Comparison of ENCODE assay signal across 12 mouse cellular contexts in genomic region chr3:58487999-58488775, GRCm38 (mm10). TPM values are rescaled to one million over a fixed set of nuclear protein-coding genes. Genes with fewer than 3 reads are reported as not detected.
A peak's percentile ranks its signal among the peaks of the same experiment; 100 is the strongest.
DNase-seq lines count a peak whose midpoint lies in the region; ATAC-seq and TF ChIP-seq lines count a peak whose summit lies in the region.
"Had no signal": no experiment of that assay in that cellular context is flagged by ENCODE, and none has a peak within 500 bp of the region (broad histone marks: within the 10 kb centered on the region; RNA-seq: fewer than 3 reads in every experiment).

No protein-coding gene starts in this region.

- no peak for TF ChIP-seq EP300 in heart, adult 2 months (IDR thresholded peaks at IDR 0.05; ENCODE audit: insufficient read depth, low read depth, low read length)
- TF ChIP-seq EP300 in stomach, postnatal 0 days (optimal IDR thresholded peaks at IDR 0.05): no peak

- peak; percentile 73 for TF ChIP-seq CTCF in heart, adult 2 months (IDR thresholded peaks at IDR 0.05)
- TF ChIP-seq CTCF in midbrain, postnatal 0 days (IDR thresholded peaks at IDR 0.05): peak; percentile 24; the same call in 1 of the 2 replicates
- TF ChIP-seq CTCF in bone marrow, adult 2 months (IDR thresholded peaks at IDR 0.05; ENCODE audit: control insufficient read depth, insufficient read depth, low read length): no peak
- peak; percentile 54 for TF ChIP-seq CTCF in stomach, postnatal 0 days (IDR thresholded peaks at IDR 0.05; ENCODE audit: low read depth)

- WGBS in heart, adult 2 months: 56% methylated on average over 7 of the region's 8 CpGs
- WGBS in midbrain, postnatal 0 days: 71% methylated on average over 8 of the region's 8 CpGs
- 80% methylated on average over 6 of the region's 8 CpGs for WGBS in midbrain, embryonic 10.5 days
- WGBS in bone marrow, adult 2 months: 16% methylated on average over 8 of the region's 8 CpGs
- 70% methylated on average over 8 of the region's 8 CpGs for WGBS in stomach, postnatal 0 days

- intact Hi-C loops in heart, adult 2 months (cut with DNase I): loop anchor here (1.0 kb wide), 2 partner anchors 72 to 325 kb away; no protein-coding TSS in a partner anchor
- intact Hi-C loops in heart, postnatal 36 days (cut with DNase I): loop anchor here (1.0 kb wide), 1 partner anchor 324 kb away; no protein-coding TSS in a partner anchor

- TF ChIP-seq POLR2A in heart, adult 2 months (IDR thresholded peaks at IDR 0.05; ENCODE audit: insufficient read depth, low read depth, low read length): no peak
- no peak for TF ChIP-seq POLR2A in bone marrow, adult 2 months (IDR thresholded peaks at IDR 0.05; ENCODE audit: borderline replicate concordance, control insufficient read depth, low read depth, low read length)

- ATAC-seq in midbrain, postnatal 0 days (ENCODE audit: low FRiP score): no peak
- no peak for ATAC-seq in stomach, postnatal 0 days (ENCODE audit: low FRiP score, low TSS enrichment)

- H3K4me3 ChIP-seq in heart, adult 2 months: no peak overlapping the region
- H3K4me3 ChIP-seq in midbrain, postnatal 0 days (ENCODE audit: low read depth, low read length): no peak overlapping the region
- H3K4me3 ChIP-seq in midbrain, embryonic 10.5 days: no peak overlapping the region
- peak overlapping the region; percentile 32 for H3K4me3 ChIP-seq in bone marrow, adult 2 months (replicated peaks; ENCODE audit: control insufficient read depth, low read depth, low read length)
- no peak overlapping the region for H3K4me3 ChIP-seq in stomach, postnatal 0 days (ENCODE audit: low read depth, low read length)
- H3K4me3 ChIP-seq: embryonic facial prominence, embryonic 10.5 days; hindbrain, embryonic 15.5 days; neural tube, embryonic 15.5 days had no signal

- H3K9ac ChIP-seq in heart, adult 2 months (ENCODE audit: low read depth, low read length): no peak overlapping the region
- H3K9ac ChIP-seq in midbrain, postnatal 0 days (replicated peaks; ENCODE audit: low read length, poor library complexity, severe bottlenecking): no peak overlapping the region
- no peak overlapping the region for H3K9ac ChIP-seq in stomach, postnatal 0 days (ENCODE audit: low read length)
- H3K9ac ChIP-seq: hindbrain, embryonic 15.5 days; neural tube, embryonic 15.5 days had no signal

- no peaks in the 10 kb centered on the region for H3K36me3 ChIP-seq in heart, adult 2 months (ENCODE audit: control insufficient read depth, insufficient read depth, low read length)
- H3K36me3 ChIP-seq in midbrain, postnatal 0 days (ENCODE audit: insufficient read depth, low read length): no peaks in the 10 kb centered on the region
- no peaks in the 10 kb centered on the region for H3K36me3 ChIP-seq in midbrain, embryonic 10.5 days
- H3K36me3 ChIP-seq in stomach, postnatal 0 days (ENCODE audit: control insufficient read depth, insufficient read depth, low read length): no peaks in the 10 kb centered on the region
- H3K36me3 ChIP-seq: embryonic facial prominence, embryonic 10.5 days; hindbrain, embryonic 15.5 days; neural tube, embryonic 15.5 days had no signal

- H3K27ac ChIP-seq in heart, adult 2 months: no peak overlapping the region
- no peak overlapping the region for H3K27ac ChIP-seq in midbrain, postnatal 0 days (ENCODE audit: low read depth, low read length)
- H3K27ac ChIP-seq in midbrain, embryonic 10.5 days (replicated peaks): no peak overlapping the region
- H3K27ac ChIP-seq in bone marrow, adult 2 months (ENCODE audit: control insufficient read depth, insufficient read depth, low read depth, low read length, poor library complexity): no peak overlapping the region
- no peak overlapping the region for H3K27ac ChIP-seq in stomach, postnatal 0 days (replicated peaks)
- H3K27ac ChIP-seq: embryonic facial prominence, embryonic 10.5 days; hindbrain, embryonic 15.5 days; neural tube, embryonic 15.5 days had no signal

- no peak overlapping the region for H3K4me2 ChIP-seq in midbrain, postnatal 0 days (ENCODE audit: low read depth, low read length, poor library complexity, severe bottlenecking)
- no peak overlapping the region for H3K4me2 ChIP-seq in stomach, postnatal 0 days (replicated peaks; ENCODE audit: low read depth)
- H3K4me2 ChIP-seq: hindbrain, embryonic 15.5 days; neural tube, embryonic 15.5 days had no signal

- H3K9me3 ChIP-seq in midbrain, postnatal 0 days (ENCODE audit: low read length): no peaks in the 10 kb centered on the region
- no peaks in the 10 kb centered on the region for H3K9me3 ChIP-seq in midbrain, embryonic 10.5 days (replicated peaks)
- H3K9me3 ChIP-seq in stomach, postnatal 0 days (ENCODE audit: control insufficient read depth, low read length): no peaks in the 10 kb centered on the region
- H3K9me3 ChIP-seq: embryonic facial prominence, embryonic 10.5 days; hindbrain, embryonic 15.5 days; neural tube, embryonic 15.5 days had no signal

- no peak for DNase-seq in heart, adult 2 months
- DNase-seq in heart, postnatal 4 days: no peak
- DNase-seq in midbrain, postnatal 0 days (ENCODE audit: low spot score): no peak
- no peak for DNase-seq in midbrain, embryonic 10.5 days (ENCODE audit: low spot score)
- no peak for DNase-seq in stomach, postnatal 0 days (ENCODE audit: low spot score)
- no peak for DNase-seq in layer of hippocampus, adult 18-20 months (ENCODE audit: low spot score in 2 of 2)
- DNase-seq in heart, postnatal 36 days: no peak
- DNase-seq: midbrain, embryonic 14.5 days had no signal

- H3K27me3 ChIP-seq in heart, adult 2 months (ENCODE audit: control insufficient read depth, insufficient read depth, low read length): no peaks in the 10 kb centered on the region
- no peaks in the 10 kb centered on the region for H3K27me3 ChIP-seq in midbrain, postnatal 0 days (ENCODE audit: insufficient read depth, low read length)
- no peaks in the 10 kb centered on the region for H3K27me3 ChIP-seq in midbrain, embryonic 10.5 days (ENCODE audit: low read depth, poor library complexity, severe bottlenecking)
- no peaks in the 10 kb centered on the region for H3K27me3 ChIP-seq in stomach, postnatal 0 days (ENCODE audit: control insufficient read depth, insufficient read depth, low read length)
- H3K27me3 ChIP-seq: hindbrain, embryonic 15.5 days; neural tube, embryonic 15.5 days had no signal

- H3K4me1 ChIP-seq in heart, adult 2 months (ENCODE audit: control insufficient read depth, insufficient read depth, low read length): no peaks in the 10 kb centered on the region
- no peaks in the 10 kb centered on the region for H3K4me1 ChIP-seq in midbrain, postnatal 0 days (ENCODE audit: insufficient read depth, low read length)
- H3K4me1 ChIP-seq in midbrain, embryonic 10.5 days: no peaks in the 10 kb centered on the region
- H3K4me1 ChIP-seq in bone marrow, adult 2 months (ENCODE audit: control insufficient read depth, insufficient read depth, low read length): no peaks in the 10 kb centered on the region
- no peaks in the 10 kb centered on the region for H3K4me1 ChIP-seq in stomach, postnatal 0 days (replicated peaks; ENCODE audit: control insufficient read depth, insufficient read depth)
- H3K4me1 ChIP-seq: embryonic facial prominence, embryonic 10.5 days; hindbrain, embryonic 15.5 days; neural tube, embryonic 15.5 days had no signal

- H3K79me2 ChIP-seq in heart, adult 2 months (replicated peaks; ENCODE audit: control insufficient read depth, insufficient read depth, low read length): no peaks in the 10 kb centered on the region

RNA-seq across cellular contexts. Expression of gene Eif2a, which starts 37.4 kb away (rescaled TPM):
- 10 to 100 TPM; 32.0 to 42.0 TPM for total RNA-seq in heart, adult 2 months (2021)
- 9.3 and 27.5 TPM in 2 replicates for polyA plus RNA-seq in heart, adult 2 months (2012; rRNA removed)
- total RNA-seq in heart, postnatal 4 days (2021): 10 to 100 TPM; 40.9 to 42.8 TPM
- total RNA-seq in midbrain, postnatal 0 days (2014; rRNA removed): 45.5 and 50.9 TPM in 2 replicates
- 29.1 and 30.3 TPM in 2 replicates for polyA plus RNA-seq in midbrain, postnatal 0 days (2015; fragmentation: Nextera tagmentation; extraction: Ambion mirVana)
- polyA plus RNA-seq in midbrain, embryonic 10.5 days (2016; fragmentation: Nextera tagmentation; extraction: Ambion mirVana): 56.0 and 56.3 TPM in 2 replicates
- 21.5 and 34.5 TPM in 2 replicates for polyA plus RNA-seq in bone marrow, adult 2 months (2011; ENCODE audit: insufficient read depth, insufficient read length, low replicate concordance, missing spikeins)
- 28.4 and 29.7 TPM in 2 replicates for polyA plus RNA-seq in stomach, postnatal 0 days (2015; fragmentation: Nextera tagmentation; extraction: Ambion mirVana)
- total RNA-seq in layer of hippocampus, adult 18-20 months (2021): 10 to 100 TPM; 44.1 to 48.3 TPM
- total RNA-seq in heart, postnatal 36 days (2021): 10 to 100 TPM; 40.5 to 42.5 TPM

RNA-seq across cellular contexts. Expression of gene Serp1, which starts 37.5 kb away (rescaled TPM):
- 10 to 100 TPM; 12.2 to 12.3 TPM for total RNA-seq in heart, adult 2 months (2021)
- 6.8 and 9.0 TPM in 2 replicates for polyA plus RNA-seq in heart, adult 2 months (2012; rRNA removed)
- 10 to 100 TPM; 25.6 to 26.7 TPM for total RNA-seq in heart, postnatal 4 days (2021)
- 35.7 and 42.4 TPM in 2 replicates for total RNA-seq in midbrain, postnatal 0 days (2014; rRNA removed)
- 44.9 and 45.1 TPM in 2 replicates for polyA plus RNA-seq in midbrain, postnatal 0 days (2015; fragmentation: Nextera tagmentation; extraction: Ambion mirVana)
- polyA plus RNA-seq in midbrain, embryonic 10.5 days (2016; fragmentation: Nextera tagmentation; extraction: Ambion mirVana): 136 and 143 TPM in 2 replicates
- 23.7 and 30.7 TPM in 2 replicates for polyA plus RNA-seq in bone marrow, adult 2 months (2011; ENCODE audit: insufficient read depth, insufficient read length, low replicate concordance, missing spikeins)
- polyA plus RNA-seq in stomach, postnatal 0 days (2015; fragmentation: Nextera tagmentation; extraction: Ambion mirVana): 166 and 175 TPM in 2 replicates
- 10 to 100 TPM; 21.8 to 22.5 TPM for total RNA-seq in layer of hippocampus, adult 18-20 months (2021)
- total RNA-seq in heart, postnatal 36 days (2021): 10 to 100 TPM; 11.9 to 13.5 TPM
